In the genomic region with DNA sequence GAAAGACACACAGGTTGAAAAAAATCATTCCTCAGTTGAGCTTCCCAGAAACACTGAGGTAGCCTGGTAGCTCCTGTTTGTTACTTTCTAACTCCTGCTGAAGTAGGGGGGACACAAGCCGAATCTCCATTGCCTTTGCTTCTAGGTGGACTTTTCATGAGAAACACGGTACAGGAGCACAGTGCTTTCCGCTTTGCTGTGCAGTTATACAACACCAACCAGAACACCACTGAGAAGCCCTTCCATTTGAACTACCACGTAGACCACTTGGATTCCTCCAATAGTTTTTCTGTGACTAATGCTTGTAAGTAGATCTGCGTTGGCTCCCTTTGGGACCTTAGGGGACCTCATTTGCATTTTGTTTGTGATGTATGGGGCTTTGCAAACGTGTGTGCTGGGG, we compare ENCODE assay signal across 7 mouse cellular contexts. TPM values are rescaled to one million over a fixed set of nuclear protein-coding genes. Genes with fewer than 3 reads are reported as not detected.
DNase-seq lines count a peak whose midpoint lies in the region; ATAC-seq and TF ChIP-seq lines count a peak whose summit lies in the region.

No protein-coding gene starts in this region.

- TF ChIP-seq POLR2A in embryonic fibroblast, embryonic 13.5 days (IDR thresholded peaks at IDR 0.05; ENCODE audit: low read depth, low read length), result peak; percentile 60

- no peaks in the 10 kb centered on the region for H3K36me3 ChIP-seq in lung, embryonic 15.5 days
- no peaks in the 10 kb centered on the region for H3K36me3 ChIP-seq in stomach, embryonic 14.5 days (ENCODE audit: control insufficient read depth, insufficient read depth, low read length)

- WGBS in lung, embryonic 15.5 days, result 14% methylated on average over 6 of the region's 6 CpGs
- WGBS in stomach, embryonic 14.5 days, result 28% methylated on average over 6 of the region's 6 CpGs

- no peaks in the 10 kb centered on the region for H3K27me3 ChIP-seq in lung, embryonic 15.5 days
- H3K27me3 ChIP-seq in stomach, embryonic 14.5 days (ENCODE audit: control insufficient read depth, insufficient read depth, low read length), result no peaks in the 10 kb centered on the region

- H3K4me1 ChIP-seq in lung, embryonic 15.5 days, result no peaks in the 10 kb centered on the region
- no peaks in the 10 kb centered on the region; the same call in 1 of the 2 replicates for H3K4me1 ChIP-seq in embryonic fibroblast, embryonic 13.5 days (ENCODE audit: control insufficient read depth, insufficient read depth, low read length)
- H3K4me1 ChIP-seq in stomach, embryonic 14.5 days (ENCODE audit: control insufficient read depth, insufficient read depth, low read length), result no peaks in the 10 kb centered on the region

- H3K27ac ChIP-seq in lung, embryonic 15.5 days, result no peak overlapping the region
- peak overlapping the region; percentile 87 for H3K27ac ChIP-seq in embryonic fibroblast, embryonic 13.5 days (ENCODE audit: insufficient read depth, low read length)
- no peak overlapping the region for H3K27ac ChIP-seq in stomach, embryonic 14.5 days (ENCODE audit: low read length)

- TF ChIP-seq CTCF in embryonic fibroblast, embryonic 13.5 days (IDR thresholded peaks at IDR 0.05; ENCODE audit: borderline replicate concordance, insufficient read depth, low read length), result no peak

- DNase-seq in lung, postnatal 10 days, result no peak
- peak; percentile 1 for DNase-seq in kidney, postnatal 14 days
- no peak for DNase-seq in gastrocnemius, postnatal 10 days

- no peak for ATAC-seq in lung, embryonic 15.5 days (ENCODE audit: borderline replicate concordance, extremely low read depth, low FRiP score, low TSS enrichment)
- ATAC-seq in stomach, embryonic 14.5 days (ENCODE audit: insufficient number of reproducible peaks, insufficient read depth, low FRiP score, low read depth), result no peak
- no peak for ATAC-seq in activated CD4-positive, CD25-positive, alpha-beta regulatory T cell, adult 4 months

- H3K9ac ChIP-seq in lung, embryonic 15.5 days, result 0 out of 2 replicates have a peak overlapping the region, but pooled peaks have one; percentile 27
- H3K9ac ChIP-seq in stomach, embryonic 14.5 days (replicated peaks; ENCODE audit: low read depth, low read length), result no peak overlapping the region; the same call in 1 of the 2 replicates

- peak overlapping the region; percentile 65 for H3K4me2 ChIP-seq in lung, embryonic 15.5 days
- H3K4me2 ChIP-seq in stomach, embryonic 14.5 days (replicated peaks; ENCODE audit: low read depth, low read length), result peak overlapping the region; percentile 49

- peak overlapping the region; percentile 44 for H3K4me3 ChIP-seq in lung, embryonic 15.5 days
- peak overlapping the region; percentile 67 for H3K4me3 ChIP-seq in embryonic fibroblast, embryonic 13.5 days (ENCODE audit: insufficient read depth, low read length)
- H3K4me3 ChIP-seq in stomach, embryonic 14.5 days (ENCODE audit: low read depth, low read length), result peak overlapping the region; percentile 41

- H3K9me3 ChIP-seq in lung, embryonic 15.5 days, result no peaks in the 10 kb centered on the region
- no peaks in the 10 kb centered on the region for H3K9me3 ChIP-seq in stomach, embryonic 14.5 days (ENCODE audit: control insufficient read depth, low read depth, low read length)

RNA-seq across cellular contexts. Expression of gene Gria3, which starts 2.0 kb away (rescaled TPM):
- polyA plus RNA-seq in lung, embryonic 15.5 days (2015; fragmentation: Nextera tagmentation; extraction: Ambion mirVana), result 7.5 and 9.6 TPM in 2 replicates
- 82.8 and 95.5 TPM in 2 replicates for polyA plus RNA-seq in embryonic fibroblast, embryonic 13.5 days (2011; ENCODE audit: insufficient read length, low read depth, missing spikeins)
- 13.4 and 14.0 TPM in 2 replicates for polyA plus RNA-seq in stomach, embryonic 14.5 days (2014; fragmentation: Nextera tagmentation; extraction: Ambion mirVana)
- total RNA-seq in gastrocnemius, postnatal 10 days (2021), result 1 to 10 TPM; 4.7 to 6.7 TPM
- not detected for polyA plus RNA-seq in activated CD4-positive, CD25-positive, alpha-beta regulatory T cell, adult 4 months (2017; shearing (Covaris generic))
